Mouse (Mus musculus) heart, embryonic 14.5 days (tissue): ENCODE measurements around the gene Sik3. TPM values are rescaled to one million over a fixed set of nuclear protein-coding genes. Genes with fewer than 3 reads are reported as not detected.

ENCODE experiments used
- ATAC-seq: fragments of 200-750 bp; cut with Nextera tagmentation; 2 replicates; pipeline ENCODE4 v1.8.0; 2017; ENCODE audit warnings: low read depth, moderate TSS enrichment; ENCODE audit not compliant: insufficient number of reproducible peaks, insufficient read depth, low FRiP score
- H3K27ac ChIP-seq, 2 experiments: fragments of 200-500 bp in 1 of 2; fragments of 300-500 bp in 1 of 2; sonication (generic) in 1 of 2; replicated peaks in 1 of 2; 2 replicates each; pipeline ENCODE4 v1.5.1; 2012 to 2014; ENCODE audit warnings: low read depth in 2 of 2, low read length in 2 of 2, control low read depth in 1 of 2, mild to moderate bottlenecking in 1 of 2, mixed read lengths in 1 of 2; ENCODE audit not compliant: control insufficient read depth in 1 of 2, insufficient read depth in 1 of 2
- H3K27me3 ChIP-seq: fragments of 300-500 bp; sonication (generic); 2 replicates; pipeline ENCODE4 v1.6.1; 2014; ENCODE audit warnings: mild to moderate bottlenecking, low read length, control low read depth; ENCODE audit not compliant: control insufficient read depth, insufficient read depth
- H3K36me3 ChIP-seq: fragments of 300-500 bp; sonication (generic); 2 replicates; pipeline ENCODE4 v1.6.1; 2014; ENCODE audit warnings: mild to moderate bottlenecking, control low read depth, low read length, mixed read lengths; ENCODE audit not compliant: control insufficient read depth, insufficient read depth
- H3K4me1 ChIP-seq, 2 experiments: fragments of 200-500 bp in 1 of 2; fragments of 300-500 bp in 1 of 2; sonication (generic) in 1 of 2; 2 replicates each; pipeline ENCODE4 v1.6.1; 2012 to 2014; ENCODE audit warnings: low read length in 2 of 2, control low read depth in 1 of 2, mixed read lengths in 1 of 2; ENCODE audit not compliant: control insufficient read depth in 2 of 2, insufficient read depth in 2 of 2
- H3K4me2 ChIP-seq: fragments of 300-500 bp; sonication (generic); 2 replicates; pipeline ENCODE4 v1.6.1; 2014; ENCODE audit warnings: mild to moderate bottlenecking, low read length
- H3K4me3 ChIP-seq, 2 experiments: fragments of 200-500 bp in 1 of 2; fragments of 300-500 bp in 1 of 2; sonication (generic) in 1 of 2; 2 replicates each; pipeline ENCODE4 v1.5.1; 2012 to 2014; ENCODE audit warnings: low read length in 2 of 2, mild to moderate bottlenecking in 2 of 2, control low read depth in 1 of 2, low read depth in 1 of 2, moderate library complexity in 1 of 2; ENCODE audit not compliant: control insufficient read depth in 1 of 2, insufficient read depth in 1 of 2
- H3K9ac ChIP-seq: fragments of 300-500 bp; sonication (generic); 2 replicates; pipeline ENCODE4 v1.6.1; 2014; ENCODE audit warnings: mild to moderate bottlenecking, low read length
- H3K9me3 ChIP-seq: fragments of 300-500 bp; sonication (generic); 2 replicates; pipeline ENCODE4 v1.6.1; 2016; ENCODE audit warnings: low read length, control low read depth; ENCODE audit not compliant: control insufficient read depth
- WGBS: fragments of 180-500 bp; shearing (Covaris S2); extraction: QIAGEN DNeasy Blood & Tissue Kit; methylation state at CpG from one replicate; pipeline ENCODE4 v1.1.7; 2014; 5-methylcytosine and 5-hydroxymethylcytosine counted together
- polyA plus RNA-seq: library from polyadenylated mRNA; unstranded; fragments of >200 nt; fragmentation: Nextera tagmentation; extraction: Ambion mirVana; gene quantifications from 2 replicates; pipeline ENCODE4 v1.2.1, GENCODE M21; 2014

Sik3 gene
- polyA plus RNA-seq, 1 experiment from 2014 or later: 14.1 TPM

DNA sequence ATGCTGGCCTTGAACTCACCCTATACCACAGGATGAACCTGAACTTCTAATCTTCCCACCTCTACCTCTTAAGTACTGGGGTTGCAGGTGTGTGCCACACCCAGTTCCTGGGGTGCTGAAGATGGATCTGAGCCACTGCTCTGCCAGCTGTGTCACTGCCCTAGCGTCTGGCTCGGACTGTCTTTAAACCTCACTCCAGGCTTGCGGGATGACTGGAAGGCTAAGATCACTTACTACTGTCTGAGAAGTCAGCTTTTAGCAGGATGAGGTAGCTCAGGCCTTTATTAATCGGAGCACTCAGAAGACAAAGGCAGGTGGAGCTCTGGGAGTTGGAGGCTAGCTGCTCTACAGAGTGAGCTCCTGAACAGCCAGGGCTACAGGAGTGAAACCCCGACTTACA, 17.6 kb downstream of the Sik3 start:
- H3K9ac ChIP-seq: 0 out of 2 replicates have a peak overlapping the region, but pooled peaks have one; percentile 30
- H3K4me1 ChIP-seq: peaks cover 27 to 41% of the 10 kb centered on the region in 2 experiments
- no peaks in the 10 kb centered on the region for H3K9me3 ChIP-seq
- WGBS: 82% methylated on average over 5 of the region's 5 CpGs
- H3K36me3 ChIP-seq: no peaks in the 10 kb centered on the region
- ATAC-seq: no peak
- no peaks in the 10 kb centered on the region for H3K27me3 ChIP-seq
- H3K27ac ChIP-seq: no peak overlapping the region
- no peak overlapping the region for H3K4me3 ChIP-seq
- no peak overlapping the region for H3K4me2 ChIP-seq

DNA sequence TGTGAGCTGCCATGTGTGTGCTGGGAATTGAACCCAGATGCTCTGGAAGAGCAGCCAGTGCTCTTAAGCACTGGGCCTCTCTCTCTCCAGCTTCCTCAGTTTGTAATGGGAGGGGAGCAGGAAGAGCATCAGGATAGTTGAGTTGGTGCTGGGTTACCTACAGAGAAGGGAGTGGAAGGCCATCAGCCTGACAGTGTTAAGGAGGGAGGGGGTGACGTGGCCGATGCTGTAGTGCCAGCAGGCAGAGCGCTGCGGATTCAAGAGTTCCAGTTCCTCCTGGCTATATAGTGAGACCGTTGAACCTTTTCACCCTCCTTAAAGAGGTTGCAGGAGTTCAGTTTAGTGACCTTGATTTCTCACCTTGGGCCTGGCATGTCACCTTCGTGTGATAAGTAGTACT, 18.3 kb downstream of the Sik3 start:
- no peaks in the 10 kb centered on the region for H3K27me3 ChIP-seq
- no peak for ATAC-seq
- H3K4me1 ChIP-seq: peaks cover 32 to 47% of the 10 kb centered on the region in 2 experiments
- WGBS: 47% methylated on average over 6 of the region's 6 CpGs
- H3K4me3 ChIP-seq: no peak overlapping the region
- H3K9ac ChIP-seq: no peak overlapping the region
- no peak overlapping the region for H3K4me2 ChIP-seq
- no peaks in the 10 kb centered on the region for H3K9me3 ChIP-seq
- H3K27ac ChIP-seq: peak overlapping the region; percentile 55 to 59
- no peaks in the 10 kb centered on the region for H3K36me3 ChIP-seq

DNA sequence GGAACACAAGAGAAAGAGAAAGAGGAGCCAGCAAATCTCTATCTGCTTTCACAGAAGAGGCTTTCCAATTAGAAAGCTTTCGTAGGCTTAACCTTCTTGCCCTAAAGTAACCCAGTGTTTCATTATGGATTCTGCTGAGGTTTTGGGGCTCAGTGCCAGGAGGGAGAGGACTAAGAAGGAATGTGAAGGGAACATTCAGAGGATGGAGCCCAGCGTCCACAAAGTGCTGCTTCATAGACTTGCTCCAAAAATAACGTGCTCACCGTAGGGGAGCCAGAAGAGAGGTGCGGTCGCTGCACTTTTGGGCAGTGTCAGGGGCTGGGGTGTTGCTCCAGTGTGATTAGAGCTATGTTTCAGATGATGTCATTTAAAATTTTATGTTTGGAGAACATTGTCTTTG, 19.6 kb downstream of the Sik3 start:
- H3K27ac ChIP-seq: peak overlapping the region; percentile 17 to 51; a peak in 3 of 4 replicates
- WGBS: 16% methylated on average over 6 of the region's 6 CpGs
- no peaks in the 10 kb centered on the region for H3K27me3 ChIP-seq
- peaks cover 32 to 47% of the 10 kb centered on the region in 2 experiments for H3K4me1 ChIP-seq
- H3K4me2 ChIP-seq: peak overlapping the region; percentile 33
- ATAC-seq: no peak
- H3K9ac ChIP-seq: peak overlapping the region; percentile 21; the same call in 1 of the 2 replicates
- H3K9me3 ChIP-seq: no peaks in the 10 kb centered on the region
- no peak overlapping the region for H3K4me3 ChIP-seq
- no peaks in the 10 kb centered on the region for H3K36me3 ChIP-seq

DNA sequence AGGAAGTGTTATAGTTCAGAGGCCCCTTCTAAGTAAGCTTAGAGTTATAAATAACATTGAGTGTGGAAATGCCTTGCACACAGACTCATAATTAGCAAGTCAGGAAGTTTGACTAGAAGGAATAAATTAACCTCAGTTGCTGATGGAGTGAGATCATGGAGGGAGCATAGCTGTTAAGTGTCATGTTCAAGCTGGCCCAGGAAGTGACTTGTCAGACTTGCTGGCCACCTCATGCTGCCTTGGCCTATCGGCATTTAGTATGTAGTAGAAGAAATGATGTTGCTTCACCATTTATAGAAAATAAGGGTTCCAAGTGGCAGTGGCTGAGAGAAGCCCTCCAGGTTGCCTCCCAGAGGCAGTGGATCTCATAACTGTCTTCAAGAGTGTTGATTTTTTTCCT, 20.4 kb downstream of the Sik3 start:
- Histone ChIP-seq H3K9me3 (no peaks in the 10 kb centered on the region), H3K36me3 (no peaks in the 10 kb centered on the region), H3K27ac (peak overlapping the region in 1 of 2 experiments; percentile 51; a peak in 2 of 4 replicates), H3K9ac (peak overlapping the region; percentile 21; the same call in 1 of the 2 replicates), H3K4me3 (no peak overlapping the region), H3K4me2 (peak overlapping the region; percentile 33; the same call in 1 of the 2 replicates), H3K27me3 (no peaks in the 10 kb centered on the region), H3K4me1 (peaks cover 30 to 47% of the 10 kb centered on the region in 2 experiments)
- no peak for ATAC-seq
- 49% methylated on average over 1 of the region's 1 CpGs for WGBS

DNA sequence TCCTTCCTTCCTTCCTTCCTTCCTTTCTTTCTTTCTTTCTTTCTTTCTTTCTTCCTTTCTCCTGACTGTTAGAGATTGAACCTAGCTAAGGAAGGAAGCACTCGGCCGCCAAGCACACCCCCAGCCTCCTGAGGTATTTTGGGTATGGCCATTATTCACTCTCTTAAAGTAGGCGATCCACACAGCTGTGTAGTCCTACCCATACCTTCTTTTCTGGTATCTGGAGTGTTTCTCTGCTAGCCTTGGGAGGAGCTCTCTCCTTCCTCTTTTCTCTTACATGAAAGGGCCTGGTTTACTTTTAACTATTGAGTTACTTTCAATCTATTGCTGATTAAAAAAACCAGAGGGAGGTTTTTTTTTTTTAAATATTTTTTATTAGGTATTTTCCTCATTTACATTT, 21.2 kb downstream of the Sik3 start:
- Histone ChIP-seq H3K4me1 (peaks cover 32 to 47% of the 10 kb centered on the region in 2 experiments), H3K4me3 (no peak overlapping the region), H3K4me2 (no peak overlapping the region), H3K27ac (no peak overlapping the region), H3K9me3 (no peaks in the 10 kb centered on the region), H3K27me3 (no peaks in the 10 kb centered on the region), H3K36me3 (no peaks in the 10 kb centered on the region), H3K9ac (no peak overlapping the region)
- ATAC-seq: no peak
- WGBS: 62% methylated on average over 3 of the region's 3 CpGs

DNA sequence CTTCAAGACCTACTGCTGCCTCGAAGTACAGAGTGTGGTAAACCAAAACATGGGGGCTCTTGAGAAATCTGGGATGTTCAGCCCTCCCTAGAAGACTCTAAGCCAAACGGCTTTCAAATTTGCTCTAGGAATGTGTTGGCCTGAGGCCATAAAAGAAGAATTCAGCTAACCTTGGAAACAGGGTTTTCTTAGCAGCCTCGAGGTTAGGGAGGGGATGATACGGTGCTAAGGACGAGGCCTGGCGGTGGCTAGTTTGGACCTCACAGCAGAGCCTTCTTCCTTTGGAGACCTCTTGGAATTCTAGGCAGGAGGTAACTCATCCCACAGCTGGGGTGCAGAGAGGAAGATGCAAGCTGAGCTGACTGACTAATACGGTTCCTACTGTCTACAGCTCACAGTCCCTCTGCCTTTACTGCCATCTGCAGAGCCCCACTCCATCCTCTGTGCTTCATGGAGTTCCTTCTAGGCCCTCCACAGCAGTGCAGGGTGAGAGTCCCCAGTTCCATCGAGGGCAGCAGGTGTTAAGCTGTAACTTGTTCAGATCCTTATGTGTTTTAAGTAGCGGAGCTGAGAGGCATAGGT, 22.8 kb downstream of the Sik3 start:
- H3K4me2 ChIP-seq: no peak overlapping the region
- 53% methylated on average over 9 of the region's 9 CpGs for WGBS
- no peak overlapping the region for H3K4me3 ChIP-seq
- no peaks in the 10 kb centered on the region for H3K36me3 ChIP-seq
- ATAC-seq: no peak
- H3K27ac ChIP-seq: no peak overlapping the region
- H3K9ac ChIP-seq: no peak overlapping the region
- H3K4me1 ChIP-seq: peaks cover 33 to 52% of the 10 kb centered on the region in 2 experiments
- H3K27me3 ChIP-seq: no peaks in the 10 kb centered on the region
- no peaks in the 10 kb centered on the region for H3K9me3 ChIP-seq

DNA sequence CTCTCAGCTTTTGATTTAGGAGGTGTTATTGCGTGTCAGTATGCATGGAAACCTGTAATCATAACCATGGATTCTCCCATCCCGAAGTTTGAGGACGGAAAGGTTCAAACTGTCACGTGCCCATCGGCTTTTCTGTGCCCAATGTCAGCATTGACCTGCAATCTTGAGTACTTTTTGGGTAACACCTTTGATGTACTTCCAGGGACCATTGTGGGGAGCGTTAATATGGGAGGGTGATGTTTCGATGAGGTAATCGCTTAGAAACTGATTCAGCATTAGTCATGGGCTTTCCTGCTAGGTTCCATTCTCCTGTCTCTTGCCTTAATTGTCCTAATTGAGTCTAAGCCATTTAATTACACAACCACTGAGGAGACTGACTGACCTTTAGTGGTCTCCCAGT, 24.3 kb downstream of the Sik3 start:
- Histone ChIP-seq H3K4me1 (peaks cover 27 to 38% of the 10 kb centered on the region in 2 experiments), H3K9me3 (no peaks in the 10 kb centered on the region), H3K36me3 (no peaks in the 10 kb centered on the region), H3K27me3 (no peaks in the 10 kb centered on the region), H3K9ac (no peak overlapping the region), H3K4me2 (no peak overlapping the region), H3K4me3 (no peak overlapping the region), H3K27ac (no peak overlapping the region)
- no peak for ATAC-seq
- 96% methylated on average over 8 of the region's 8 CpGs for WGBS

DNA sequence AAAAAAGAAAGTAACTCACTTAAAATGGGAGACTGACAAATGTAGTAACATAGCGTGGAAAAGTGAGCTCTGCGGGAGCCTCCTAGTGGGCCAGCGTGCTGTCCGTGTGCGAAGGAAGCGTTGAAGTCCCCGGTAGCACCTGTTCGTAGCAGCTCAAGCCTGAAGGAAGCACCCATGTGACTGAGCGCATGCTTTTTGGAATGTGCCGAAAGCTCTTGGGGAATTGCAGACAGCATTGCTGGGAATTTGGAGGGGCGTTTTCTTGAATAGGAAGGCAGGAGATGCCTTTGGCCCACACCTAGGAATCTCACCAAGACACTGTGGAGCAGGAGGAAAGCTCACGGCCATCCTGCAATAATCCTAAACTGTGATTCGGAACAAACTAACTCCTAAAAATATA, 26.2 kb downstream of the Sik3 start:
- Histone ChIP-seq H3K9ac (no peak overlapping the region), H3K4me1 (peaks cover 11 to 22% of the 10 kb centered on the region in 2 experiments), H3K27ac (no peak overlapping the region), H3K36me3 (no peaks in the 10 kb centered on the region), H3K9me3 (no peaks in the 10 kb centered on the region), H3K4me2 (no peak overlapping the region), H3K4me3 (no peak overlapping the region), H3K27me3 (no peaks in the 10 kb centered on the region)
- ATAC-seq: no peak
- WGBS: 74% methylated on average over 13 of the region's 13 CpGs
